Mouse (Mus musculus) heart, embryonic 12.5 days (tissue): ENCODE measurements around the gene Afap1l2. TPM values are rescaled to one million over a fixed set of nuclear protein-coding genes. Genes with fewer than 3 reads are reported as not detected.

Source experiments
- ATAC-seq: fragments of 200-750 bp; cut with Nextera tagmentation; 2 replicates; pipeline ENCODE4 v1.8.0; 2017; ENCODE audit warnings: moderate TSS enrichment, moderate library complexity; ENCODE audit not compliant: insufficient number of reproducible peaks, low FRiP score
- H3K27ac ChIP-seq: fragments of 300-500 bp; sonication (generic); 2 replicates; pipeline ENCODE4 v1.5.1; 2016; ENCODE audit warnings: mild to moderate bottlenecking, moderate library complexity; ENCODE audit not compliant: poor library complexity, severe bottlenecking
- H3K27me3 ChIP-seq: fragments of 300-500 bp; sonication (generic); replicated peaks from 2 replicates; pipeline ENCODE4 v1.6.1; 2016; ENCODE audit warnings: mild to moderate bottlenecking, moderate library complexity
- H3K36me3 ChIP-seq: fragments of 300-500 bp; sonication (generic); 2 replicates; pipeline ENCODE4 v1.6.1; 2016; ENCODE audit warnings: mild to moderate bottlenecking, moderate library complexity
- H3K4me1 ChIP-seq: fragments of 300-500 bp; sonication (generic); replicated peaks from 2 replicates; pipeline ENCODE4 v1.6.1; 2016; ENCODE audit warnings: mild to moderate bottlenecking
- H3K4me2 ChIP-seq: fragments of 300-500 bp; sonication (generic); 2 replicates; pipeline ENCODE4 v1.6.1; 2016; ENCODE audit warnings: mild to moderate bottlenecking, moderate library complexity
- H3K4me3 ChIP-seq: fragments of 300-500 bp; sonication (generic); 2 replicates; pipeline ENCODE4 v1.5.1; 2016; ENCODE audit warnings: mild to moderate bottlenecking
- H3K9ac ChIP-seq: fragments of 300-500 bp; sonication (generic); 2 replicates; pipeline ENCODE4 v1.6.1; 2016; ENCODE audit warnings: mild to moderate bottlenecking, moderate library complexity
- H3K9me3 ChIP-seq: fragments of 300-500 bp; sonication (generic); replicated peaks from 2 replicates; pipeline ENCODE4 v1.6.1; 2016; ENCODE audit warnings: mild to moderate bottlenecking, moderate library complexity
- WGBS: fragments of 180-500 bp; shearing (Covaris S2); methylation state at CpG from one replicate; pipeline ENCODE4 v1.1.7; 2016; 5-methylcytosine and 5-hydroxymethylcytosine counted together
- polyA plus RNA-seq: library from polyadenylated mRNA; unstranded; fragments of >200 nt; fragmentation: Nextera tagmentation; extraction: Ambion mirVana; gene quantifications from 2 replicates; pipeline ENCODE4 v1.2.1, GENCODE M21; 2016

Gene Afap1l2
- polyA plus RNA-seq, 1 experiment from 2014 or later: 0.92 TPM

- Histone ChIP-seq H3K27ac (no peak overlapping the region), H3K36me3 (no peaks in the 10 kb centered on the region), H3K9me3 (0 out of 2 replicates have a peak, but pooled peaks cover 8% of the 10 kb centered on the region), H3K4me3 (no peak overlapping the region), H3K4me1 (peaks cover 21% of the 10 kb centered on the region), H3K27me3 (no peaks in the 10 kb centered on the region), H3K9ac (no peak overlapping the region), H3K4me2 (no peak overlapping the region)
- 66% methylated on average over 9 of the region's 9 CpGs for WGBS
- ATAC-seq: no peak
These were observed 68.2 kb downstream of the Afap1l2 start for GRCm38 (mm10) chr19:56939826-56940225.

DNA sequence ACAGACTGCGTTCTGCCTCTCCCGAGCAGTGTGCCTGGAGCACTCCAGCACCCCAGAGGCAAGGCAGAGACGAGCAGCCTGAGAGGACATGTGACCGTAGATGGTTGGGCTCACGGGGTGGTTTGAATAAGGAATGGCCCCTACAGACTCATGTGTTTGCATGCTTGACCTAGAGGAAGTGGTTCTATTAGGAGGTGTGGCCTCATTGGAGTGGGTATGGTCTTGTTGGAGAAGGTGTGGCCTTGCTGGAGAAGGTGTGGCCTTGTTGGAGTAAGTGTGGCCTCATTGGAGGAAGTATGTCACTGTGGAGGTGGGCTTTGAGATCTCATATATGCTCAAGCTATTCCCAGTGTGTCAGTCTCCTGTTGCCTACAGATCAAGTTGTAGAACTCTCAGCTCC, 70.1 kb downstream of the Afap1l2 start:
- Histone ChIP-seq H3K4me2 (no peak overlapping the region), H3K9me3 (0 out of 2 replicates have a peak, but pooled peaks cover 5% of the 10 kb centered on the region), H3K27me3 (no peaks in the 10 kb centered on the region), H3K36me3 (no peaks in the 10 kb centered on the region), H3K4me3 (no peak overlapping the region), H3K9ac (no peak overlapping the region), H3K4me1 (peaks cover 21% of the 10 kb centered on the region), H3K27ac (no peak overlapping the region)
- no peak for ATAC-seq
- 87% methylated on average over 5 of the region's 5 CpGs for WGBS

- 97% methylated on average over 8 of the region's 8 CpGs for WGBS
- no peak overlapping the region for H3K4me2 ChIP-seq
- ATAC-seq: no peak
These were observed 71.8 kb downstream of the Afap1l2 start for GRCm38 (mm10) chr19:56936253-56936652.

DNA sequence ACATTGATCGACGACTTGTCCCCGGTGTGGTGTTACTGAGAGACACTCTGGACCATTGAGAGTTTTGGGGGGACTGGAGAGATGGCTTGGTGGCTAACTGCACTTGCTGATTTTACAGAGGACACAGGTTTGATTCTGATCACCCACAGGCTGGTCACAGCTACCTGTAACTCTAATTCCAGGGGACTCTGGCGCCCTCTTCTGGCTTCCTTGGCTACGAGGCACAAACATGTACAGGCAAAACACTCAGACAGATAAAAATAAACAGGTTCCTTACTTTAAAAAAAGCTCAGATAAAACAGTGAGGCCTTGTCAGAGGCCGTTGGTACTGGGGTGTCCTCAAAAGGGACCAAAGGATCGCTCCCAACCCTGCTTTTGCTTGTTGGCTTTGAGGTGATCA, 72.3 kb downstream of the Afap1l2 start:
- Histone ChIP-seq H3K4me1 (peaks cover 17% of the 10 kb centered on the region), H3K4me2 (no peak overlapping the region), H3K4me3 (no peak overlapping the region), H3K27me3 (no peaks in the 10 kb centered on the region), H3K27ac (no peak overlapping the region), H3K9ac (no peak overlapping the region), H3K9me3 (0 out of 2 replicates have a peak, but pooled peaks cover 5% of the 10 kb centered on the region), H3K36me3 (no peaks in the 10 kb centered on the region)
- ATAC-seq: no peak
- WGBS: 77% methylated on average over 7 of the region's 7 CpGs

More at GRCm38 (mm10) chr19:56936253-56936652, 71.8 kb downstream of the Afap1l2 start:
- Histone ChIP-seq H3K9me3 (0 out of 2 replicates have a peak, but pooled peaks cover 5% of the 10 kb centered on the region), H3K27me3 (no peaks in the 10 kb centered on the region), H3K36me3 (no peaks in the 10 kb centered on the region), H3K4me3 (no peak overlapping the region), H3K4me1 (peaks cover 21% of the 10 kb centered on the region), H3K9ac (no peak overlapping the region), H3K27ac (no peak overlapping the region)

DNA sequence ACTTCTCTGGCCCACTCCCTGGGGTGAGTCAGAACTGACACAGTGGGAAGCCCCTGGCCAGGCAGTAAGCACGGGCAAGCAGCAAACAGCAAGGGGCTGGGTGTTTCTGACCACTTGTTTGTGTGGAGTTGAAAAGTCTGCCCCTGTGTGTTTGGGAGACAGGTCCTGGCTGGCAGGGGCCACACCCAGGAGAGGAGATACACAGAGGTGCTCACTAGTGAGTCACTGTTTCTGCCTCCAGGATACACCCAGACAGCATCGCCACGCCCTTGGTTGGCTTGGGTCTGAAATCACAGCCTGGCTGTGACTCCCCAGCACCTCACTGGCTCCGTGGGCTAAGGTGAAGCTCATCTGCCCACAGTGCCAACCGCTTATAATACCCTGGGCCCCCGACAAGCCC, 72.9 kb downstream of the Afap1l2 start:
- H3K4me3 ChIP-seq: no peak overlapping the region
- H3K27me3 ChIP-seq: no peaks in the 10 kb centered on the region
- 0 out of 2 replicates have a peak, but pooled peaks cover 5% of the 10 kb centered on the region for H3K9me3 ChIP-seq
- no peak overlapping the region for H3K4me2 ChIP-seq
- no peak overlapping the region for H3K27ac ChIP-seq
- H3K36me3 ChIP-seq: no peaks in the 10 kb centered on the region
- peaks cover 14% of the 10 kb centered on the region for H3K4me1 ChIP-seq
- WGBS: 80% methylated on average over 6 of the region's 6 CpGs
- no peak overlapping the region for H3K9ac ChIP-seq
- no peak for ATAC-seq

GRCm38 (mm10) chr19:56933800-56934199, 74.2 kb downstream of the Afap1l2 start:
- no peaks in the 10 kb centered on the region for H3K27me3 ChIP-seq
- no peak overlapping the region for H3K4me3 ChIP-seq
- no peaks in the 10 kb centered on the region for H3K36me3 ChIP-seq
- H3K9ac ChIP-seq: no peak overlapping the region
- no peak overlapping the region for H3K4me2 ChIP-seq
- peaks cover 10% of the 10 kb centered on the region for H3K4me1 ChIP-seq
- 73% methylated on average over 3 of the region's 3 CpGs for WGBS
- ATAC-seq: no peak
- no peak overlapping the region for H3K27ac ChIP-seq
- 0 out of 2 replicates have a peak, but pooled peaks cover 3% of the 10 kb centered on the region for H3K9me3 ChIP-seq

GRCm38 (mm10) chr19:56930029-56930428, 78.0 kb downstream of the Afap1l2 start:
- Histone ChIP-seq H3K4me2 (no peak overlapping the region), H3K27ac (no peak overlapping the region), H3K27me3 (no peaks in the 10 kb centered on the region), H3K9me3 (no peaks in the 10 kb centered on the region), H3K36me3 (no peaks in the 10 kb centered on the region), H3K4me3 (no peak overlapping the region), H3K9ac (no peak overlapping the region), H3K4me1 (0 out of 2 replicates have a peak, but pooled peaks cover 3% of the 10 kb centered on the region)
- ATAC-seq: no peak
- WGBS: 68% methylated on average over 9 of the region's 9 CpGs

DNA sequence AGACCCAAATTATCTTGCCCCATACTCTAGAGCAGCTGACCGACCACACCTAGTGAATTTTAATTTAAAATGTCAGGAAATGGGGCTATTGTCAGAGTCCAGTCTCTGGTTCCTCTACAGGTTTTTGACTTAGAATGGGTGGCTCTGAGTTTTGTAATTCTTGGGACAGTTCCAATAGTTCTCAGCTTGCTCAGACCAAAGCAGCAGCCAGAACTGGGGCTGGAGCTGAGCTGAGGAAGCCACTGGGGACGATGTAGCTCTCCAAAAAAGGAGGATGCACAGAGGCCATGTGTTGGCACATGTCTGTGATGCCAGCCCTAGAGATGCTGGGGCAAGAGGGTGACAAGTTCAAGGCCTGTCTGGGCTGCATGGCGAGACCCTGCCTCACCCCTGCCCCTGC, 78.6 kb downstream of the Afap1l2 start:
- H3K4me1 ChIP-seq: 0 out of 2 replicates have a peak, but pooled peaks cover 3% of the 10 kb centered on the region
- H3K36me3 ChIP-seq: no peaks in the 10 kb centered on the region
- H3K27me3 ChIP-seq: no peaks in the 10 kb centered on the region
- no peaks in the 10 kb centered on the region for H3K9me3 ChIP-seq
- 45% methylated on average over 3 of the region's 3 CpGs for WGBS
- no peak for ATAC-seq
- H3K9ac ChIP-seq: no peak overlapping the region
- no peak overlapping the region for H3K27ac ChIP-seq
- H3K4me2 ChIP-seq: no peak overlapping the region
- H3K4me3 ChIP-seq: no peak overlapping the region

GRCm38 (mm10) chr19:56921744-56922143, 86.3 kb downstream of the Afap1l2 start:
- H3K27me3 ChIP-seq: peaks cover 4% of the 10 kb centered on the region; the same call in 1 of the 2 replicates
- H3K27ac ChIP-seq: no peak overlapping the region
- no peaks in the 10 kb centered on the region for H3K36me3 ChIP-seq
- 54% methylated on average over 5 of the region's 5 CpGs for WGBS
- no peak for ATAC-seq
- H3K4me2 ChIP-seq: no peak overlapping the region
- H3K9me3 ChIP-seq: no peaks in the 10 kb centered on the region
- no peak overlapping the region for H3K4me3 ChIP-seq
- H3K4me1 ChIP-seq: no peaks in the 10 kb centered on the region
- no peak overlapping the region for H3K9ac ChIP-seq

DNA sequence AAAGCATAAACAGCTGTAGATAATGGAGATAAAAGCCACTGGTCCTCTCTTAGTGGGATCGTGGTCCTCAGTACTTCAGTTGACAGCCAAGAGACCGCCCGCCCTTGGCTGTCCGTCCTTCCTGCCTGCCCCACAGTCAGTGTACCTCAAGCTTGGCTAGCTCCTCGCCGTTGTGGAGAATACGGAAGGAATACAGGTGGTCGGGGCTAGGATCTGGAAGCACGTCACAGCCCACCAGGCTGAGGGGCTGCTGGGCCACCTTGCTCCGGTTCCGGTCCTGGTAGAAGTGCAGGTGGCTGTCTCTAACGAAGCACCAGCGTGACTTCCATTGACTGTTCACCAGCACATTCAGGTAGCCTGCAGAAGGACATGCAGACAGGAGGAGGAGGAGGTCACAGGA, 87.8 kb downstream of the Afap1l2 start:
- Histone ChIP-seq H3K4me3 (no peak overlapping the region), H3K4me1 (no peaks in the 10 kb centered on the region), H3K36me3 (no peaks in the 10 kb centered on the region), H3K4me2 (no peak overlapping the region), H3K9me3 (no peaks in the 10 kb centered on the region), H3K9ac (no peak overlapping the region), H3K27ac (no peak overlapping the region), H3K27me3 (peaks cover 11% of the 10 kb centered on the region; the same call in 1 of the 2 replicates)
- WGBS: 84% methylated on average over 13 of the region's 13 CpGs
- ATAC-seq: no peak

DNA sequence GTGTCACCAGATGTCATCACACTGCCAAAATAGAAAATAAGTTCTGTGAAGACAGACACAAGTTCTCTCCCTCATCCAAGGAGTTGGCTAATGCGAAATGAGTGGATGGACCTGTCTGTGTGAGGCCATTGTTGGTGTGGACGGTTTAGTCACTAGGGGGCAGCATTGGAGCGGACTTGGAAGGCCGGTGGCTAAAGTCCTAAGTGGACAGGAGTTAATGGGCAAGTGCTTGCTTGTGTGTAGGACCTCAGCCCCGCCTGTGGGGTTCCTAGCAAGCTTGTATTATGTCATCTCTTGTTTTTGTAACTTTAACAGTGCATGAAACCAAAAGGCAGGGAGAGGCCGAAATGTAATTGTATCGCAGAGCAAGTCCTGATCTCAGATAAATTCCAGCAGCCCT, 88.4 kb downstream of the Afap1l2 start:
- H3K36me3 ChIP-seq: no peaks in the 10 kb centered on the region
- no peak overlapping the region for H3K4me2 ChIP-seq
- no peak overlapping the region for H3K4me3 ChIP-seq
- no peak overlapping the region for H3K27ac ChIP-seq
- 26% methylated on average over 7 of the region's 7 CpGs for WGBS
- H3K4me1 ChIP-seq: no peaks in the 10 kb centered on the region
- no peak overlapping the region for H3K9ac ChIP-seq
- 0 out of 2 replicates have a peak, but pooled peaks cover under 1% of the 10 kb centered on the region for H3K9me3 ChIP-seq
- ATAC-seq: 0 out of 2 replicates have a peak, but pooled peaks have one; percentile 49
- H3K27me3 ChIP-seq: peaks cover 11% of the 10 kb centered on the region; the same call in 1 of the 2 replicates

DNA sequence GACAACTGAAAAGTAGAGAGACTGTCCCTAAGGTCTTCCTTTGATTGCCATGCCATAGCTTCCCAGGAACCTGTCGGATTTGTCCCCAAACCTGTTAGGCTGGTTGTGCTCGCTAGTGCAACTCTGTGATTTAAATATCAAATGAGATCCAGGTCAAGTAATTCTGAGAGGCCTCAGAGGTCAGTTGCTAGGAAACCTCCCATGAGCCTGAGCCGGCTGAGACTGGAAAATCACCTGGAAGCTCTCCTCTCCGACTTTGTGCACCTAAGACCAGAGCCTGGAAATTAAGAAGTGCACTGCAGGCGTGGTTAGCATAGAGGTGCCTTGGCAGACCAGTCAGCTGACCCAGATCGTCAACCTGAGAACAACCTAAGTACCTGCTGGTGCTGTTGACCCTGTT, 92.9 kb downstream of the Afap1l2 start:
- Histone ChIP-seq H3K4me2 (no peak overlapping the region), H3K27ac (no peak overlapping the region), H3K4me3 (no peak overlapping the region), H3K36me3 (no peaks in the 10 kb centered on the region), H3K9ac (no peak overlapping the region), H3K9me3 (0 out of 2 replicates have a peak, but pooled peaks cover 5% of the 10 kb centered on the region), H3K4me1 (no peaks in the 10 kb centered on the region), H3K27me3 (peaks cover 16% of the 10 kb centered on the region; the same call in 1 of the 2 replicates)
- ATAC-seq: no peak
- WGBS: 50% methylated on average over 6 of the region's 6 CpGs
